Mouse (Mus musculus) midbrain, embryonic 15.5 days (tissue): Measurements from ENCODE around the gene Hspb1. TPM values are rescaled to one million over a fixed set of nuclear protein-coding genes. Genes with fewer than 3 reads are reported as not detected.
A peak's percentile ranks its signal among the peaks of the same experiment; 100 is the strongest.

Source experiments
- ATAC-seq: fragments of 200-750 bp; cut with Nextera tagmentation; replicated peaks from 2 replicates; pipeline ENCODE4 v1.8.0; 2017; ENCODE audit warnings: moderate TSS enrichment
- H3K27ac ChIP-seq: fragments of 300-500 bp; sonication (generic); 2 replicates; pipeline ENCODE4 v1.5.1; 2015; ENCODE audit warnings: mild to moderate bottlenecking, inconsistent platforms
- H3K27me3 ChIP-seq: fragments of 300-500 bp; sonication (generic); replicated peaks from 2 replicates; pipeline ENCODE4 v1.6.1; 2015; ENCODE audit warnings: inconsistent platforms
- H3K36me3 ChIP-seq: fragments of 300-500 bp; sonication (generic); replicated peaks from 2 replicates; pipeline ENCODE4 v1.6.1; 2015; ENCODE audit warnings: inconsistent platforms
- H3K4me1 ChIP-seq: fragments of 300-500 bp; sonication (generic); 2 replicates; pipeline ENCODE4 v1.6.1; 2015; ENCODE audit warnings: inconsistent platforms
- H3K4me2 ChIP-seq: fragments of 300-500 bp; sonication (generic); 2 replicates; pipeline ENCODE4 v1.6.1; 2015; ENCODE audit warnings: inconsistent platforms, mild to moderate bottlenecking, moderate library complexity
- H3K4me3 ChIP-seq: fragments of 300-500 bp; sonication (generic); 2 replicates; pipeline ENCODE4 v1.5.1; 2015; ENCODE audit warnings: mild to moderate bottlenecking, inconsistent platforms
- H3K9ac ChIP-seq: fragments of 300-500 bp; sonication (generic); 2 replicates; pipeline ENCODE4 v1.6.1; 2015; ENCODE audit warnings: mild to moderate bottlenecking, inconsistent platforms
- H3K9me3 ChIP-seq: fragments of 300-500 bp; sonication (generic); 2 replicates; pipeline ENCODE4 v1.6.1; 2016; ENCODE audit warnings: inconsistent platforms
- WGBS: fragments of 180-500 bp; shearing (Covaris S2); methylation state at CpG from one replicate; pipeline ENCODE4 v1.1.7; 2015; ENCODE audit warnings: mixed read lengths; 5-methylcytosine and 5-hydroxymethylcytosine counted together
- polyA plus RNA-seq: library from polyadenylated mRNA; unstranded; fragments of >200 nt; fragmentation: Nextera tagmentation; extraction: Ambion mirVana; gene quantifications from 2 replicates; pipeline ENCODE4 v1.2.1, GENCODE M21; 2015

Hspb1 gene
- polyA plus RNA-seq, 1 experiment from 2014 or later, result 13.4 TPM

GRCm38 (mm10) chr5:135867637-135868593 lies 19.8 kb upstream of the Hspb1 start:
- peaks cover 19% of the 10 kb centered on the region for H3K4me1 ChIP-seq
- H3K9ac ChIP-seq, result peak overlapping the region; percentile 55
- H3K9me3 ChIP-seq, result no peaks in the 10 kb centered on the region
- 2% methylated on average over 67 of the region's 89 CpGs for WGBS
- peak overlapping the region; percentile 66 for H3K4me2 ChIP-seq
- H3K4me3 ChIP-seq, result peak overlapping the region; percentile 41
- peaks cover 2% of the 10 kb centered on the region; the same call in 1 of the 2 replicates for H3K27me3 ChIP-seq
- no peaks in the 10 kb centered on the region for H3K36me3 ChIP-seq
- peak; percentile 65 for ATAC-seq
- peak overlapping the region; percentile 68 for H3K27ac ChIP-seq

DNA sequence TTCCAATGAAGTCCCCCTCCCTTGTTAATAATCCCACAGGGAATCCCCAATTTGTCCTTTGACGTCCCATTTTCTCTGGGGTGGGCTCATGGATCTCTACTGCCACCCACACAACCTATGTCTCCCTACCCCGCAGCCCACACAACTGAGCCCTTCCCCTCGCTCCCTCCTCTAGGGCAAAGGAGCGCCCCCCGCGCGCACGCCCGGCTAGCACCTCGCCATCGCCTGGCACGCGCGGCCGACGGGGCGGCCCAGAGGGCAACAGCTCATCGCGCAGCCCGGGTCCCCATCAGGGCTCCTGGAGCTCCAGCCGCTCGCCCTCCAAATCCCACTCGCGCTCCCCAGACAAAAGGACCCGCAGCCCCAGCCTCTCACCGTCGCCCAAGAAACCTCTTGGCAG lies 19.1 kb upstream of the Hspb1 start:
- H3K36me3 ChIP-seq, result no peaks in the 10 kb centered on the region
- H3K4me1 ChIP-seq, result peaks cover 19% of the 10 kb centered on the region
- peaks cover 2% of the 10 kb centered on the region; the same call in 1 of the 2 replicates for H3K27me3 ChIP-seq
- ATAC-seq, result peak; percentile 50; the same call in 1 of the 2 replicates
- no peaks in the 10 kb centered on the region for H3K9me3 ChIP-seq
- WGBS, result 3% methylated on average over 27 of the region's 27 CpGs
- H3K4me3 ChIP-seq, result peak overlapping the region; percentile 41
- H3K4me2 ChIP-seq, result peak overlapping the region; percentile 66
- peak overlapping the region; percentile 36 for H3K9ac ChIP-seq
- H3K27ac ChIP-seq, result peak overlapping the region; percentile 9; the same call in 1 of the 2 replicates

DNA sequence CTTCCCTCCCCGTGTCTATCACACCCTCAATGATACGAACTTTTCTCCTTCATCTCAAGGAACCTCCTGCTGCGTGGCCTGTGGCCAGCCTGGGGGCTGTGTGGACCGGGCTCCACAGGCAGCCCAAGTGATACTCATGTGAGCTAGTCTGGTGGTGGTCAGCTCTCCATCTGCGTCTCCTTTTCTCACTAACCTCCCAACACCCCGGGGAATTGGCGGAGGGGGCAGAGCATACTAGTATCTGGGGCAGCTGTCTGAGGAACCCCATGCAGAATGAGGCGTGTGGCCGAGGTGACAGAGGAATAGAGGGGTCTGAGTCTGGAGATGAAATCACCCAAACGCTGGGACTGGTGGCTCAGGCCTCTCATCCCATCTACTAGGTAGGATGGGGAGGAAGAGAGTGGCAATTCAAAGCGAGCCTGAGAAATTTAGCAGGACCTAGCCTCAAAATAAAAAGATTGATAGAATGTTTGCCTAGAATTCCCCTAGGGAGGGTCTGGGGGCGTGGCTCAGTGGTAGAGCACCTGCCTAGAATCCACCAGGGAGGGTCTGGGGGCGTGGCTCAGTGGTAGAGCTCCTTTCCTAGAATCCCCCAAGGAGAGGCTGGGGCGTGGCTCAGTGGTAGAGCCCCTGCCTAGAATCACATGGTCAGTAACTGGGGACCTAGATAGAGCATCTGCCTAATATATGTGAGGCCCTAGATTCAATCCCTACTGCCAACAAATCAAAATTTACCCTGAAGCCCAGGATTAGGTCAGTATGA lies 17.9 kb upstream of the Hspb1 start:
- Histone ChIP-seq H3K27me3 (0 out of 2 replicates have a peak, but pooled peaks cover 2% of the 10 kb centered on the region), H3K4me1 (peaks cover 19% of the 10 kb centered on the region), H3K27ac (no peak overlapping the region), H3K9ac (no peak overlapping the region), H3K4me2 (peak overlapping the region; percentile 66), H3K9me3 (no peaks in the 10 kb centered on the region), H3K36me3 (no peaks in the 10 kb centered on the region), H3K4me3 (0 out of 2 replicates have a peak overlapping the region, but pooled peaks have one; percentile 41)
- WGBS, result 62% methylated on average over 14 of the region's 14 CpGs
- ATAC-seq, result no peak

- no peak overlapping the region for H3K4me2 ChIP-seq
- H3K4me3 ChIP-seq, result no peak overlapping the region
- H3K36me3 ChIP-seq, result no peaks in the 10 kb centered on the region
- H3K27me3 ChIP-seq, result 0 out of 2 replicates have a peak, but pooled peaks cover 2% of the 10 kb centered on the region
- H3K27ac ChIP-seq, result no peak overlapping the region
- ATAC-seq, result no peak
- 90% methylated on average over 5 of the region's 5 CpGs for WGBS
- no peak overlapping the region for H3K9ac ChIP-seq
- no peaks in the 10 kb centered on the region for H3K9me3 ChIP-seq
- H3K4me1 ChIP-seq, result peaks cover 19% of the 10 kb centered on the region
Measured at GRCm38 (mm10) chr5:135870505-135870904, 17.2 kb upstream of the Hspb1 start.

DNA sequence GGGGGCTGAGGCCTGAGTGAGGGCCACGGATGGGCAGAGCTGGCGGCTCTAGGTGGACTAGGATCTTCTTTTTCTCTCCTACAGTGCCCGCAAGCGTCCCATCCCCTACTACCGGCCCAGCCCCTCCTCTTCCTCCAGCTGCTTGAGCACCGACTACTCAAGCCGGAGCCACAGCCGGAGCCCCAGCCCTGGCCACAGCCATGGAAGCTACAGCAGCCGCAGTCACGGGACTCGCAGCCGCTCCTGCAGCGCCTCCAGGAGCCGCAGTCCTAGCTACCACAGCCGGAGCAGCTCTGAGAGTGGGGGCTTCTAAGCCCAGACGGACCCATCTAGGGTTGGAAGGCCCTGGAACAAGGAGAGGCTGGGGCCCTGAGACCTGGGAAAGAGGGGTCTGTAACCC lies 14.7 kb upstream of the Hspb1 start:
- Histone ChIP-seq H3K36me3 (no peaks in the 10 kb centered on the region), H3K9me3 (no peaks in the 10 kb centered on the region), H3K4me3 (no peak overlapping the region), H3K9ac (no peak overlapping the region), H3K27me3 (0 out of 2 replicates have a peak, but pooled peaks cover 2% of the 10 kb centered on the region), H3K4me2 (no peak overlapping the region), H3K27ac (no peak overlapping the region), H3K4me1 (peaks cover 19% of the 10 kb centered on the region)
- 14% methylated on average over 16 of the region's 16 CpGs for WGBS
- ATAC-seq, result no peak

- Histone ChIP-seq H3K27me3 (no peaks in the 10 kb centered on the region), H3K9ac (no peak overlapping the region), H3K27ac (no peak overlapping the region), H3K4me1 (peaks cover 15% of the 10 kb centered on the region), H3K4me2 (no peak overlapping the region), H3K4me3 (no peak overlapping the region), H3K9me3 (no peaks in the 10 kb centered on the region), H3K36me3 (no peaks in the 10 kb centered on the region)
- ATAC-seq, result no peak
- 62% methylated on average over 9 of the region's 9 CpGs for WGBS
Measured at GRCm38 (mm10) chr5:135873753-135874152, 14.0 kb upstream of the Hspb1 start.

GRCm38 (mm10) chr5:135877180-135877579 lies 10.5 kb upstream of the Hspb1 start:
- Histone ChIP-seq H3K4me2 (peak overlapping the region; percentile 63), H3K9ac (no peak overlapping the region), H3K36me3 (no peaks in the 10 kb centered on the region), H3K27me3 (no peaks in the 10 kb centered on the region), H3K9me3 (no peaks in the 10 kb centered on the region), H3K4me1 (peaks cover 9% of the 10 kb centered on the region), H3K4me3 (peak overlapping the region; percentile 37; the same call in 1 of the 2 replicates), H3K27ac (peak overlapping the region; percentile 48; the same call in 1 of the 2 replicates)
- ATAC-seq, result peak; percentile 30
- 18% methylated on average over 8 of the region's 8 CpGs for WGBS

- peak; percentile 57 for ATAC-seq
- H3K4me2 ChIP-seq, result peak overlapping the region; percentile 63
- H3K36me3 ChIP-seq, result no peaks in the 10 kb centered on the region
- H3K27me3 ChIP-seq, result no peaks in the 10 kb centered on the region
- H3K27ac ChIP-seq, result peak overlapping the region; percentile 48; the same call in 1 of the 2 replicates
- peaks cover 9% of the 10 kb centered on the region for H3K4me1 ChIP-seq
- H3K9ac ChIP-seq, result peak overlapping the region; percentile 35; the same call in 1 of the 2 replicates
- under 1% methylated on average over 16 of the region's 16 CpGs for WGBS
- H3K9me3 ChIP-seq, result no peaks in the 10 kb centered on the region
- H3K4me3 ChIP-seq, result peak overlapping the region; percentile 37
Measured at GRCm38 (mm10) chr5:135877831-135878231, 9.9 kb upstream of the Hspb1 start.

DNA sequence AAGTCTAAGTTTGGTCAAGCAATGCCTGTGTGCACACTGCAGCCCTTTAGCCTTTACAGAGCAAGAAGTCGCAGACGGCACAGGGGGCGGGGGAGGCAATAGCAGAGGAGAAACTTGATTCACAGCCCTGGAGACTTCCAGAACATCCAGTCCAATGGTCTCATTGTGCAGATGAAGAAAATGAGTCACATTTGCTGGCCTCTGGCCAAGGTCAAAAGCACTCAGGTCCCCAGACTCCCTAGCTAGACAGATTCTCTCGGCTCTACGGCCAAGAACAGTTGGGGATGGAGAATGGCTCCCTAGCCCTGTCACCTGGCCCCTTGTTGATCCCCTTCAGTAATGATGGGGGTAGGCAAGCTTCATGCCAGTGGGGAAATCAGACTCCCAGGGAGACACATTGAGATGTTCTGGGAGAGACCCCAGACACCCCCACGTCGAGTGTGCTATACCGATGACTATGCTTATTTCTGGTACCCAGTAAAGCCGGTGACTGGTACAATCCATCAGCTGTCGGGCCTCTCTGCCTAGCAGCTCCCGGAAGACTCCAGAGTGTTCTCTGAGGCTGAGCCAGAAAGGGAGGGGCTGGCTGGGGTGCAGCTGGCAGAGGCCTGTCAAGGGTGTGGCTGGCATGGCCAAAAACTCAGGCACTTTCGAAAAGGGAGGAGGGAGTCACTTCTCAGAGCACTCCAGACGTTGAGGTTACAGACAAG lies 8.1 kb upstream of the Hspb1 start:
- peaks cover 9% of the 10 kb centered on the region for H3K4me1 ChIP-seq
- 53% methylated on average over 13 of the region's 13 CpGs for WGBS
- H3K27ac ChIP-seq, result no peak overlapping the region
- no peaks in the 10 kb centered on the region for H3K9me3 ChIP-seq
- H3K27me3 ChIP-seq, result no peaks in the 10 kb centered on the region
- H3K4me3 ChIP-seq, result no peak overlapping the region
- no peak overlapping the region for H3K9ac ChIP-seq
- no peak overlapping the region for H3K4me2 ChIP-seq
- no peaks in the 10 kb centered on the region for H3K36me3 ChIP-seq
- ATAC-seq, result no peak

GRCm38 (mm10) chr5:135884641-135885040 lies 3.1 kb upstream of the Hspb1 start:
- Histone ChIP-seq H3K9me3 (no peaks in the 10 kb centered on the region), H3K4me1 (peaks cover 12% of the 10 kb centered on the region), H3K4me3 (no peak overlapping the region), H3K9ac (no peak overlapping the region), H3K36me3 (no peaks in the 10 kb centered on the region), H3K27ac (no peak overlapping the region), H3K27me3 (peaks cover 18% of the 10 kb centered on the region), H3K4me2 (no peak overlapping the region)
- WGBS, result 72% methylated on average over 6 of the region's 6 CpGs
- ATAC-seq, result no peak

GRCm38 (mm10) chr5:135888405-135889215 lies 891 bp downstream of the Hspb1 start:
- Histone ChIP-seq H3K4me3 (peak overlapping the region; percentile 8; the same call in 1 of the 2 replicates), H3K36me3 (no peaks in the 10 kb centered on the region), H3K9me3 (no peaks in the 10 kb centered on the region), H3K27ac (no peak overlapping the region), H3K4me2 (peak overlapping the region; percentile 20; the same call in 1 of the 2 replicates), H3K4me1 (peaks cover 12% of the 10 kb centered on the region), H3K9ac (no peak overlapping the region), H3K27me3 (peaks cover 31% of the 10 kb centered on the region)
- no peak for ATAC-seq
- 4% methylated on average over 30 of the region's 30 CpGs for WGBS
